Mouse (Mus musculus) CH12.LX (cell line): ENCODE results near the gene Ccr2. TPM values are rescaled to one million over a fixed set of nuclear protein-coding genes. Genes with fewer than 3 reads are reported as not detected.
A peak's percentile ranks its signal among the peaks of the same experiment; 100 is the strongest.
"Not testable (repeated sequence)": the region's sequence is repeated elsewhere in the genome, so short reads cannot be mapped to it uniquely, and the experiment has no call there.

ENCODE experiments used
- DNase-seq: peaks from one replicate; pipeline ENCODE4 v3.0.0-alpha.2; 2013; ENCODE audit errors: extremely low read depth
- H3K27ac ChIP-seq: 2 replicates; pipeline ENCODE4 v1.5.1; 2012; ENCODE audit warnings: low read depth, mild to moderate bottlenecking, control low read depth, moderate library complexity; ENCODE audit not compliant: insufficient read depth
- H3K27me3 ChIP-seq: replicated peaks from 2 replicates; pipeline ENCODE3; 2012; ENCODE audit warnings: inconsistent platforms
- H3K36me3 ChIP-seq, 2 experiments: replicated peaks in 1 of 2; 2 replicates each; pipeline versions ENCODE3 to v1.6.1; 2012; ENCODE audit warnings: inconsistent platforms in 1 of 2, low read length in 1 of 2, mild to moderate bottlenecking in 1 of 2, mixed read lengths in 1 of 2, moderate library complexity in 1 of 2; ENCODE audit not compliant: control insufficient read depth in 1 of 2, insufficient read depth in 1 of 2
- H3K4me1 ChIP-seq, 2 experiments: 2 replicates each; pipeline ENCODE4 v1.6.1; 2012; ENCODE audit warnings: inconsistent platforms in 1 of 2, moderate library complexity in 1 of 2; ENCODE audit not compliant: insufficient read depth in 2 of 2, control insufficient read depth in 1 of 2
- H3K4me2 ChIP-seq: 2 replicates; pipeline ENCODE4 v1.6.1; 2012; ENCODE audit warnings: low read depth, mild to moderate bottlenecking, control low read depth; ENCODE audit not compliant: poor library complexity, insufficient read depth, severe bottlenecking
- H3K4me3 ChIP-seq, 3 experiments: fragments of 150-350 bp in 1 of 3; sonication (generic) in 1 of 3; replicated peaks in 1 of 3; 2 replicates each; pipeline versions ENCODE3 to v1.5.1; 2011 to 2012; ENCODE audit warnings: low read depth in 2 of 3, low read length in 2 of 3, mild to moderate bottlenecking in 2 of 3, moderate library complexity in 2 of 3, control low read depth in 1 of 3, improper control_type of control experiment in 1 of 3, inconsistent platforms in 1 of 3, mixed read lengths in 1 of 3; ENCODE audit not compliant: poor library complexity in 1 of 3
- H3K79me2 ChIP-seq: replicated peaks from 2 replicates; pipeline ENCODE4 v1.6.1; 2012; ENCODE audit warnings: mild to moderate bottlenecking, moderate library complexity; ENCODE audit not compliant: control insufficient read depth, poor library complexity, insufficient read depth, severe bottlenecking; ENCODE audit errors: extremely low read depth
- H3K9ac ChIP-seq: 2 replicates; pipeline ENCODE4 v1.6.1; 2012; ENCODE audit warnings: low read depth, mild to moderate bottlenecking, control low read depth, moderate library complexity; ENCODE audit not compliant: insufficient read depth
- H3K9me3 ChIP-seq: replicated peaks from 2 replicates; pipeline ENCODE3; 2012; ENCODE audit warnings: low read length, inconsistent platforms, mixed read lengths
- CTCF ChIP-seq, 2 experiments: IDR thresholded peaks in 1 of 2; conservative IDR thresholded peaks in 1 of 2; 2 replicates each; pipeline ENCODE4 v1.5.1; 2011 to 2012; ENCODE audit warnings: low read depth in 2 of 2, low read length in 2 of 2, improper control_type of control experiment in 1 of 2, inconsistent platforms in 1 of 2, mild to moderate bottlenecking in 1 of 2, moderate library complexity in 1 of 2
- E2F4 ChIP-seq: IDR thresholded peaks from 2 replicates; pipeline ENCODE4 v1.6.1; 2011; ENCODE audit warnings: low read depth, low read length, improper control_type of control experiment; ENCODE audit not compliant: insufficient replicate concordance
- MYC ChIP-seq: IDR thresholded peaks from 2 replicates; pipeline ENCODE4 v1.6.1; 2011; ENCODE audit warnings: low read depth, mild to moderate bottlenecking, improper control_type of control experiment, low read length
- NELFE ChIP-seq: IDR thresholded peaks from 2 replicates; pipeline ENCODE4 v1.6.1; 2011; ENCODE audit warnings: low read depth, low read length, improper control_type of control experiment
- RAD21 ChIP-seq: IDR thresholded peaks from 2 replicates; pipeline ENCODE4 v1.6.1; 2011; ENCODE audit warnings: low read depth, mild to moderate bottlenecking, low read length, improper control_type of control experiment, moderate library complexity
- SMC3 ChIP-seq: IDR thresholded peaks from 2 replicates; pipeline ENCODE4 v1.6.1; 2011; ENCODE audit warnings: low read depth, low read length, improper control_type of control experiment
- USF1 ChIP-seq: IDR thresholded peaks from 2 replicates; pipeline ENCODE4 v1.6.1; 2014; ENCODE audit warnings: low read depth, mild to moderate bottlenecking, inconsistent platforms, low read length, improper control_type of control experiment
- ZC3H11A ChIP-seq: IDR thresholded peaks from 2 replicates; pipeline ENCODE4 v1.6.1; 2012; ENCODE audit warnings: low read depth, mild to moderate bottlenecking, inconsistent platforms, low read length, improper control_type of control experiment
- dilution Hi-C: fragments of 300-500 bp; cut with MboI; formaldehyde crosslinking; loops from 2 replicates; pipeline ENCODE4 v1.14.3; 2020; ENCODE audit warnings: low sequenced_read_pairs; ENCODE audit not compliant: extremely low pct_unique_long_range_greater_than_20kb, extremely low pct_ligation_motif_present
- in situ Hi-C: fragments of 300-500 bp; cut with MboI; formaldehyde crosslinking; loops from 3 replicates; pipeline ENCODE4 v1.14.3; 2019; ENCODE audit warnings: low sequenced_read_pairs, low pct_ligation_motif_present, low pct_unique_long_range_greater_than_20kb, mixed read lengths
- polyA plus RNA-seq: library from polyadenylated mRNA; unstranded; fragments of >175 nt; gene quantifications from 2 replicates; pipeline ENCODE4 v1.2.1, GENCODE M21; 2012; ENCODE audit warnings: low read depth; ENCODE audit not compliant: insufficient read length
- total RNA-seq, 2 experiments: library from RNA; depleted of rRNA; stranded (reverse); fragments of 300-350 nt in 1 of 2; fragments of >200 nt in 1 of 2; gene quantifications; 2 replicates each; pipeline ENCODE4 v1.2.3; 2012 to 2014

The Ccr2 gene
- total and polyA plus RNA-seq, 3 experiments: not detected

- no peak for TF ChIP-seq NELFE
- TF ChIP-seq RAD21: peak; percentile 3
- peak in 1 of 2 experiments; percentile 24; a peak in 2 of 4 replicates for TF ChIP-seq CTCF (conservative IDR thresholded peaks at IDR 0.05 in 1 of 2, IDR thresholded peaks at IDR 0.05 in 1 of 2; ENCODE audit: low read depth in 2 of 2, low read length in 2 of 2)
- H3K4me1 ChIP-seq: peaks cover 0 to 30% of the 10 kb centered on the region in 2 experiments; a peak in 2 of 4 replicates
- peak overlapping the region; percentile 1; the same call in 1 of the 2 replicates for H3K27ac ChIP-seq
- peak overlapping the region; percentile 3; the same call in 1 of the 2 replicates for H3K9ac ChIP-seq
- H3K4me2 ChIP-seq: no peak overlapping the region
- no peaks in the 10 kb centered on the region for H3K27me3 ChIP-seq
- H3K79me2 ChIP-seq: no peaks in the 10 kb centered on the region
- H3K4me3 ChIP-seq: no peak overlapping the region
- no peak for DNase-seq
- H3K36me3 ChIP-seq: no peaks in the 10 kb centered on the region
- H3K9me3 ChIP-seq: no peaks in the 10 kb centered on the region
- in situ Hi-C loops (loop anchor here (5.0 kb wide), 1 partner anchor 90 kb away; no protein-coding TSS in a partner anchor), dilution Hi-C loops (no loop called here)
Observed at GRCm38 (mm10) chr9:124127412-124127811, 25.7 kb downstream of the Ccr2 start.

- Histone ChIP-seq H3K36me3 (no peaks in the 10 kb centered on the region), H3K9me3 (no peaks in the 10 kb centered on the region), H3K4me2 (no peak overlapping the region), H3K27ac (no peak overlapping the region), H3K4me3 (no peak overlapping the region), H3K79me2 (no peaks in the 10 kb centered on the region), H3K27me3 (no peaks in the 10 kb centered on the region), H3K9ac (no peak overlapping the region), H3K4me1 (peaks cover 0 to 29% of the 10 kb centered on the region in 2 experiments; a peak in 2 of 4 replicates)
- TF ChIP-seq CTCF (conservative IDR thresholded peaks at IDR 0.05 in 1 of 2, IDR thresholded peaks at IDR 0.05 in 1 of 2; ENCODE audit: low read depth in 2 of 2, low read length in 2 of 2) (peak; percentile 48 to 89), MYC (peak; percentile 33; the same call in 1 of the 2 replicates), ZC3H11A (peak; percentile 65), SMC3 (peak; percentile 83), E2F4 (no peak), USF1 (no peak), RAD21 (peak; percentile 93)
- dilution Hi-C loops (no loop called here), in situ Hi-C loops (loop anchor here (5.0 kb wide), 1 partner anchor 91 kb away; no protein-coding TSS in a partner anchor)
- DNase-seq: peak; percentile 70
Observed at GRCm38 (mm10) chr9:124128379-124128778, 26.6 kb downstream of the Ccr2 start.

GRCm38 (mm10) chr9:124132899-124133298 lies 31.1 kb downstream of the Ccr2 start:
- H3K9ac ChIP-seq, in situ Hi-C loops, H3K79me2 ChIP-seq, DNase-seq, H3K4me3 ChIP-seq, H3K4me1 ChIP-seq, H3K36me3 ChIP-seq, dilution Hi-C loops, H3K27me3 ChIP-seq, H3K9me3 ChIP-seq, H3K4me2 ChIP-seq, H3K27ac ChIP-seq: not testable (repeated sequence)

- DNase-seq, H3K27me3 ChIP-seq, H3K9ac ChIP-seq, dilution Hi-C loops, H3K4me3 ChIP-seq, H3K36me3 ChIP-seq, H3K9me3 ChIP-seq, H3K4me1 ChIP-seq, H3K4me2 ChIP-seq, in situ Hi-C loops, H3K79me2 ChIP-seq, H3K27ac ChIP-seq: not testable (repeated sequence)
Observed at GRCm38 (mm10) chr9:124134919-124135318, 33.2 kb downstream of the Ccr2 start.
